Mouse (Mus musculus) layer of hippocampus, postnatal 10 days (tissue): Measurements from ENCODE around the gene Clybl. TPM values are rescaled to one million over a fixed set of nuclear protein-coding genes. Genes with fewer than 3 reads are reported as not detected.

Experiments used
- DNase-seq, 2 experiments: peaks; one replicate each; pipeline ENCODE4 v3.0.0; 2021; ENCODE audit warnings: low spot score in 2 of 2
- total RNA-seq, 2 experiments: library from RNA; stranded (reverse); gene quantifications; 2 replicates each; pipeline ENCODE4 v1.2.3; 2021

The Clybl gene
- total RNA-seq, 2 experiments from 2014 or later: 22.5 to 24.1 TPM

- no peak for DNase-seq
Measured at GRCm38 (mm10) chr14:122297386-122298109, 116.0 kb downstream of the Clybl start.

- DNase-seq: no peak
Measured at GRCm38 (mm10) chr14:122300261-122300660, 118.8 kb downstream of the Clybl start.

- DNase-seq: no peak
Measured at GRCm38 (mm10) chr14:122303821-122304220, 122.3 kb downstream of the Clybl start.

GRCm38 (mm10) chr14:122305132-122305531 is 123.6 kb downstream of the Clybl start:
- peak; percentile 12 to 18 for DNase-seq

GRCm38 (mm10) chr14:122312415-122312814 is 130.9 kb downstream of the Clybl start:
- no peak for DNase-seq

GRCm38 (mm10) chr14:122313328-122313727 is 131.8 kb downstream of the Clybl start:
- DNase-seq: no peak

GRCm38 (mm10) chr14:122315743-122316142 is 134.2 kb downstream of the Clybl start:
- no peak for DNase-seq

GRCm38 (mm10) chr14:122322136-122322535 is 140.6 kb downstream of the Clybl start:
- DNase-seq: no peak

- DNase-seq: no peak
Measured at GRCm38 (mm10) chr14:122323838-122324458, 142.4 kb downstream of the Clybl start.

GRCm38 (mm10) chr14:122330136-122330535 is 148.6 kb downstream of the Clybl start:
- DNase-seq: no peak

GRCm38 (mm10) chr14:122330716-122331115 is 149.2 kb downstream of the Clybl start:
- DNase-seq: no peak

- no peak for DNase-seq
Measured at GRCm38 (mm10) chr14:122331635-122332460, 150.3 kb downstream of the Clybl start.

GRCm38 (mm10) chr14:122336957-122337356 is 155.5 kb downstream of the Clybl start:
- DNase-seq: no peak

GRCm38 (mm10) chr14:122338784-122339183 is 157.3 kb downstream of the Clybl start:
- peak in 1 of 2 experiments; percentile 42 for DNase-seq

GRCm38 (mm10) chr14:122340141-122340540 is 158.6 kb downstream of the Clybl start:
- no peak for DNase-seq

- no peak for DNase-seq
Measured at GRCm38 (mm10) chr14:122341591-122342360, 160.3 kb downstream of the Clybl start.

- DNase-seq: no peak
Measured at GRCm38 (mm10) chr14:122344272-122345224, 163.0 kb downstream of the Clybl start.

- no peak for DNase-seq
Measured at GRCm38 (mm10) chr14:122348069-122348468, 166.6 kb downstream of the Clybl start.

- DNase-seq: peak in 1 of 2 experiments; percentile 36
Measured at GRCm38 (mm10) chr14:122349326-122349725, 167.8 kb downstream of the Clybl start.

GRCm38 (mm10) chr14:122349761-122350160 is 168.3 kb downstream of the Clybl start:
- no peak for DNase-seq
